Mouse (Mus musculus) kidney, embryonic 16.5 days (tissue): ENCODE measurements around the gene Btbd11. TPM values are rescaled to one million over a fixed set of nuclear protein-coding genes. Genes with fewer than 3 reads are reported as not detected.

Experiments used
- ATAC-seq: fragments of 200-750 bp; cut with Nextera tagmentation; 2 replicates; pipeline ENCODE4 v1.8.0; 2017; ENCODE audit warnings: moderate TSS enrichment; ENCODE audit not compliant: low FRiP score, low TSS enrichment
- H3K27ac ChIP-seq: fragments of 300-500 bp; sonication (generic); 2 replicates; pipeline ENCODE4 v1.5.1; 2014; ENCODE audit warnings: low read length
- H3K27me3 ChIP-seq: fragments of 300-500 bp; sonication (generic); 2 replicates; pipeline ENCODE4 v1.6.1; 2014; ENCODE audit warnings: low read length, control low read depth, mixed read lengths; ENCODE audit not compliant: insufficient read depth
- H3K36me3 ChIP-seq: fragments of 300-500 bp; sonication (generic); 2 replicates; pipeline ENCODE4 v1.6.1; 2014; ENCODE audit warnings: low read length, control low read depth, mixed read lengths; ENCODE audit not compliant: insufficient read depth
- H3K4me1 ChIP-seq: fragments of 300-500 bp; sonication (generic); 2 replicates; pipeline ENCODE4 v1.6.1; 2014; ENCODE audit warnings: low read length, control low read depth, mixed read lengths; ENCODE audit not compliant: insufficient read depth
- H3K4me2 ChIP-seq: fragments of 300-500 bp; sonication (generic); replicated peaks from 2 replicates; pipeline ENCODE4 v1.6.1; 2014; ENCODE audit warnings: low read depth, low read length
- H3K4me3 ChIP-seq: fragments of 300-500 bp; sonication (generic); 2 replicates; pipeline ENCODE4 v1.5.1; 2014; ENCODE audit warnings: mild to moderate bottlenecking, low read length
- H3K9ac ChIP-seq: fragments of 300-500 bp; sonication (generic); replicated peaks from 2 replicates; pipeline ENCODE4 v1.6.1; 2014; ENCODE audit warnings: low read length
- H3K9me3 ChIP-seq: fragments of 300-500 bp; sonication (generic); 2 replicates; pipeline ENCODE4 v1.6.1; 2016; ENCODE audit warnings: low read length, control low read depth
- WGBS: fragments of 180-500 bp; shearing (Covaris S2); extraction: QIAGEN DNeasy Blood & Tissue Kit; methylation state at CpG from one replicate; pipeline ENCODE4 v1.1.7; 2014; 5-methylcytosine and 5-hydroxymethylcytosine counted together
- polyA plus RNA-seq: library from polyadenylated mRNA; unstranded; fragments of >200 nt; fragmentation: Nextera tagmentation; extraction: Ambion mirVana; gene quantifications from 2 replicates; pipeline ENCODE4 v1.2.1, GENCODE M21; 2015

The Btbd11 gene
- polyA plus RNA-seq, 1 experiment from 2014 or later: 10.7 TPM

GRCm38 (mm10) chr10:85571456-85571855 is 184.8 kb downstream of the Btbd11 start:
- peaks cover 5% of the 10 kb centered on the region; the same call in 1 of the 2 replicates for H3K9me3 ChIP-seq
- no peak overlapping the region for H3K27ac ChIP-seq
- H3K4me3 ChIP-seq: no peak overlapping the region
- no peak overlapping the region for H3K9ac ChIP-seq
- no peaks in the 10 kb centered on the region for H3K4me1 ChIP-seq
- no peak overlapping the region for H3K4me2 ChIP-seq
- H3K27me3 ChIP-seq: no peaks in the 10 kb centered on the region
- ATAC-seq: no peak
- WGBS: 88% methylated on average over 5 of the region's 5 CpGs
- no peaks in the 10 kb centered on the region for H3K36me3 ChIP-seq

GRCm38 (mm10) chr10:85572571-85572970 is 186.0 kb downstream of the Btbd11 start:
- 86% methylated on average over 7 of the region's 7 CpGs for WGBS
- no peaks in the 10 kb centered on the region for H3K27me3 ChIP-seq
- no peaks in the 10 kb centered on the region for H3K36me3 ChIP-seq
- H3K4me1 ChIP-seq: no peaks in the 10 kb centered on the region
- H3K9ac ChIP-seq: no peak overlapping the region
- ATAC-seq: no peak
- H3K27ac ChIP-seq: no peak overlapping the region
- H3K4me2 ChIP-seq: no peak overlapping the region
- H3K9me3 ChIP-seq: peaks cover 5% of the 10 kb centered on the region; the same call in 1 of the 2 replicates
- no peak overlapping the region for H3K4me3 ChIP-seq

GRCm38 (mm10) chr10:85577891-85578420 is 191.3 kb downstream of the Btbd11 start:
- Histone ChIP-seq H3K9me3 (peaks cover 5% of the 10 kb centered on the region; the same call in 1 of the 2 replicates), H3K27ac (no peak overlapping the region), H3K4me2 (no peak overlapping the region), H3K4me1 (no peaks in the 10 kb centered on the region), H3K4me3 (no peak overlapping the region), H3K36me3 (no peaks in the 10 kb centered on the region), H3K27me3 (no peaks in the 10 kb centered on the region), H3K9ac (no peak overlapping the region)
- no peak for ATAC-seq
- 84% methylated on average over 6 of the region's 6 CpGs for WGBS

- Histone ChIP-seq H3K4me2 (no peak overlapping the region), H3K4me3 (no peak overlapping the region), H3K9ac (no peak overlapping the region), H3K36me3 (no peaks in the 10 kb centered on the region), H3K27me3 (no peaks in the 10 kb centered on the region), H3K27ac (no peak overlapping the region), H3K9me3 (no peaks in the 10 kb centered on the region), H3K4me1 (no peaks in the 10 kb centered on the region)
- no peak for ATAC-seq
- WGBS: 78% methylated on average over 13 of the region's 13 CpGs
Observed at GRCm38 (mm10) chr10:85578571-85579465, 192.2 kb downstream of the Btbd11 start.

- Histone ChIP-seq H3K27me3 (no peaks in the 10 kb centered on the region), H3K9me3 (no peaks in the 10 kb centered on the region), H3K9ac (no peak overlapping the region), H3K4me3 (no peak overlapping the region), H3K4me1 (no peaks in the 10 kb centered on the region), H3K4me2 (no peak overlapping the region), H3K36me3 (no peaks in the 10 kb centered on the region), H3K27ac (no peak overlapping the region)
- ATAC-seq: no peak
- 87% methylated on average over 3 of the region's 3 CpGs for WGBS
Observed at GRCm38 (mm10) chr10:85587758-85588157, 201.1 kb downstream of the Btbd11 start.

GRCm38 (mm10) chr10:85590043-85590442 is 203.4 kb downstream of the Btbd11 start:
- Histone ChIP-seq H3K9me3 (no peaks in the 10 kb centered on the region), H3K36me3 (no peaks in the 10 kb centered on the region), H3K4me2 (no peak overlapping the region), H3K4me1 (no peaks in the 10 kb centered on the region), H3K27me3 (no peaks in the 10 kb centered on the region), H3K27ac (no peak overlapping the region), H3K9ac (no peak overlapping the region), H3K4me3 (no peak overlapping the region)
- 81% methylated on average over 2 of the region's 2 CpGs for WGBS
- ATAC-seq: no peak

GRCm38 (mm10) chr10:85591296-85591695 is 204.7 kb downstream of the Btbd11 start:
- H3K4me2 ChIP-seq: no peak overlapping the region
- no peak for ATAC-seq
- H3K4me3 ChIP-seq: no peak overlapping the region
- no peaks in the 10 kb centered on the region for H3K27me3 ChIP-seq
- no peak overlapping the region for H3K9ac ChIP-seq
- H3K9me3 ChIP-seq: no peaks in the 10 kb centered on the region
- H3K27ac ChIP-seq: no peak overlapping the region
- H3K4me1 ChIP-seq: no peaks in the 10 kb centered on the region
- 95% methylated on average over 2 of the region's 2 CpGs for WGBS
- no peaks in the 10 kb centered on the region for H3K36me3 ChIP-seq

- H3K4me2 ChIP-seq: no peak overlapping the region
- no peak overlapping the region for H3K4me3 ChIP-seq
- 53% methylated on average over 6 of the region's 6 CpGs for WGBS
- H3K27me3 ChIP-seq: no peaks in the 10 kb centered on the region
- H3K4me1 ChIP-seq: no peaks in the 10 kb centered on the region
- no peaks in the 10 kb centered on the region for H3K9me3 ChIP-seq
- no peak for ATAC-seq
- H3K36me3 ChIP-seq: no peaks in the 10 kb centered on the region
- H3K9ac ChIP-seq: no peak overlapping the region
- no peak overlapping the region for H3K27ac ChIP-seq
Observed at GRCm38 (mm10) chr10:85591986-85592385, 205.4 kb downstream of the Btbd11 start.

- Histone ChIP-seq H3K36me3 (no peaks in the 10 kb centered on the region), H3K4me3 (no peak overlapping the region), H3K4me2 (no peak overlapping the region), H3K27me3 (0 out of 2 replicates have a peak, but pooled peaks cover 3% of the 10 kb centered on the region), H3K9me3 (no peaks in the 10 kb centered on the region), H3K9ac (no peak overlapping the region), H3K27ac (no peak overlapping the region), H3K4me1 (peaks cover 7% of the 10 kb centered on the region)
- 83% methylated on average over 5 of the region's 5 CpGs for WGBS
- ATAC-seq: no peak
Observed at GRCm38 (mm10) chr10:85596301-85596700, 209.7 kb downstream of the Btbd11 start.

GRCm38 (mm10) chr10:85598093-85598599 is 211.5 kb downstream of the Btbd11 start:
- 36% methylated on average over 9 of the region's 9 CpGs for WGBS

More at GRCm38 (mm10) chr10:85598093-85598599, 211.5 kb downstream of the Btbd11 start:
- H3K9ac ChIP-seq: peak overlapping the region; percentile 42
- H3K4me3 ChIP-seq: peak overlapping the region; percentile 49
- no peaks in the 10 kb centered on the region for H3K9me3 ChIP-seq
- H3K4me2 ChIP-seq: peak overlapping the region; percentile 83
- no peak overlapping the region for H3K27ac ChIP-seq
- peaks cover 7% of the 10 kb centered on the region for H3K4me1 ChIP-seq
- 0 out of 2 replicates have a peak, but pooled peaks cover 3% of the 10 kb centered on the region for H3K27me3 ChIP-seq
- H3K36me3 ChIP-seq: no peaks in the 10 kb centered on the region
- ATAC-seq: peak; percentile 43
